Mouse (Mus musculus): ENCODE measurements around the gene Ctsr. TPM values are rescaled to one million over a fixed set of nuclear protein-coding genes. Genes with fewer than 3 reads are reported as not detected.
"Not testable (repeated sequence)": the region's sequence is repeated elsewhere in the genome, so short reads cannot be mapped to it uniquely, and the experiment has no call there.

Gene Ctsr
- polyA plus RNA-seq (2014; fragmentation: Nextera tagmentation; extraction: Ambion mirVana) = not detected in 2 replicates

- DNase-seq (ENCODE audit: low spot score) = no peak
- H3K27me3 ChIP-seq (ENCODE audit: control insufficient read depth, insufficient read depth, low read length) = no peaks in the 10 kb centered on the region
- no peak within 1 kb of the TSS for H3K4me2 ChIP-seq (ENCODE audit: low read depth, low read length)
- no peak for ATAC-seq (replicated peaks; ENCODE audit: insufficient number of reproducible peaks, low FRiP score, low TSS enrichment, low read depth)
- H3K36me3 ChIP-seq (replicated peaks; ENCODE audit: control insufficient read depth, insufficient read depth, low read depth, low read length) = no peaks in the 10 kb centered on the region
- H3K4me1 ChIP-seq (ENCODE audit: control insufficient read depth, insufficient read depth, low read length) = no peaks in the 10 kb centered on the region
- H3K9me3 ChIP-seq (replicated peaks; ENCODE audit: control insufficient read depth, low read length) = no peaks in the 10 kb centered on the region; the same call in 1 of the 2 replicates
- H3K9ac ChIP-seq (replicated peaks; ENCODE audit: low read length) = no peak within 1 kb of the TSS
- 81% methylated on average over 1 of the region's 1 CpGs for WGBS
- H3K4me3 ChIP-seq (ENCODE audit: low read depth, low read length) = no peak within 1 kb of the TSS
- H3K27ac ChIP-seq (replicated peaks; ENCODE audit: low read depth, low read length) = no peak within 1 kb of the TSS
Measured at GRCm38 (mm10) chr13:61164156-61164555, at the start of gene Ctsr. Gene Ctsr, minus strand, starts transcription at chr13:61164256.

DNA sequence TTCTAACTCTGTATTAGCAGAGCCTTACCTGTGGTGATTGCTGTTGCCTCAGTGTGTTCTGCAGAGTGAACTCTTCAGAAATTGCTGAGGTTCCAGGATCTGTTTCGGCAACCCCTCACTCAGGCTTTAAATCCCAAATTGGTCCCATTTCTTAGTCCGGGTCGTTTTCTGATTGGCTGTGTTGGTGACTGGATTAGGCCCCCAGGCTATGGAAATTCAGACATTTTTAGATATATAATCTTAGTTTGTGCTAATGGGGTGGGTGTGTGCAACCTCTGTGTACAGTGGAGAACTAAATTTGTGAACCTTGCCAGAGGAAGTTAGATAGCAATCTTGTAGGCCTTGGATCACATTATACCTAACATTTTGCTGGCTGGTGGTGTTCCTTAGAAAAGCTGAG lies 39.3 kb upstream of the Ctsr start, which contains the start of gene Cts6:
Gene Cts6, minus strand, starts transcription at position 101 of the 400 bp plus-strand sequence.
- H3K4me1 ChIP-seq (ENCODE audit: control insufficient read depth, insufficient read depth, low read length) = no peaks in the 10 kb centered on the region
- H3K4me3 ChIP-seq (ENCODE audit: low read depth, low read length) = no peak within 1 kb of the TSS
- ATAC-seq (replicated peaks; ENCODE audit: insufficient number of reproducible peaks, low FRiP score, low TSS enrichment, low read depth) (no peak), DNase-seq (ENCODE audit: low spot score) (no peak)
- no peak within 1 kb of the TSS for H3K4me2 ChIP-seq (ENCODE audit: low read depth, low read length)
- H3K9ac ChIP-seq (replicated peaks; ENCODE audit: low read length) = no peak within 1 kb of the TSS
- H3K36me3 ChIP-seq (replicated peaks; ENCODE audit: control insufficient read depth, insufficient read depth, low read depth, low read length) = no peaks in the 10 kb centered on the region
- peaks cover 3% of the 10 kb centered on the region; the same call in 1 of the 2 replicates for H3K9me3 ChIP-seq (replicated peaks; ENCODE audit: control insufficient read depth, low read length)
- 88% methylated on average over 3 of the region's 3 CpGs for WGBS
- H3K27ac ChIP-seq (replicated peaks; ENCODE audit: low read depth, low read length) = no peak within 1 kb of the TSS
- H3K27me3 ChIP-seq (ENCODE audit: control insufficient read depth, insufficient read depth, low read length) = no peaks in the 10 kb centered on the region

DNA sequence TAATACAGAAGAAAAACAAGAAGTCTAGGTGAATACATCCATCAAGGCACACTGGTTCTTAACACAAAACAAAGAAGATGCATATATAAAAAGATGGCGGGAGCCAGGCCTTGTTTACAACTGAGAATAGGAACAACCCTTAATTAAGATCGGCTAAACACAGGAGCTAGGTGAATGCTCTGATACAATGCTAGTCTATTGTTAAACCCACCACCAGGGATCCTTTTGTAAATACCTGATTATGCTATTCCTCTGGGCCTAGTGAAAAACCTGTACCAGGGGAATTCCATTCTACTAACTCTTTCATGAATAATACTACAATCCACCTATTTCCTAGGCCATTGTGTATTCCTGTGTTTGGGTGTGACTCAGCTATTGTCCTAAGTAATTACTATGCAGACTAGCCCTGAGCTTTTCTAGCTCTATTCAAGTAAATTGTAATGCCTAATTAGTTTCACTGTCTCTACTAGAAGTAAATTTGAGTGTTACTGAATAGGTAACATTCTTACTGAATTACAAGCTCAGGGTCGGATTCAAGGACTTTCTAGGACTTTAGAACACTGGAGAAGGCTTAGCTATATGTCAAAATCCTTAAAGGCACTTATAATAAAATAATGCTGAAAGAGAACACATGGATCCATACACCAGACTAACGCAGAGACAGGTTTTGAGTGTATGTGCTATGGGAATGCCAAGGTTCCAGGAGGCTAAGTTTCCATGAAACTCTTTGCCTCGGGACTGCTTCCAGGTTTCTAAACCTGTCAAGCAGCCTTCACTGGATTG lies 21.3 kb upstream of the Ctsr start:
- H3K4me1 ChIP-seq (ENCODE audit: control insufficient read depth, insufficient read depth, low read length); DNase-seq (ENCODE audit: low spot score); H3K36me3 ChIP-seq (replicated peaks; ENCODE audit: control insufficient read depth, insufficient read depth, low read depth, low read length); H3K4me3 ChIP-seq (ENCODE audit: low read depth, low read length); H3K9me3 ChIP-seq (replicated peaks; ENCODE audit: control insufficient read depth, low read length); H3K4me2 ChIP-seq (ENCODE audit: low read depth, low read length); H3K27me3 ChIP-seq (ENCODE audit: control insufficient read depth, insufficient read depth, low read length); H3K27ac ChIP-seq (replicated peaks; ENCODE audit: low read depth, low read length); ATAC-seq (replicated peaks; ENCODE audit: insufficient number of reproducible peaks, low FRiP score, low TSS enrichment, low read depth); H3K9ac ChIP-seq (replicated peaks; ENCODE audit: low read length): not testable (repeated sequence)
- WGBS = 78% methylated on average over 5 of the region's 5 CpGs

- DNase-seq (ENCODE audit: low spot score) (no peak), ATAC-seq (replicated peaks; ENCODE audit: insufficient number of reproducible peaks, low FRiP score, low TSS enrichment, low read depth) (no peak)
- no peak overlapping the region for H3K4me3 ChIP-seq (ENCODE audit: low read depth, low read length)
- no peak overlapping the region for H3K9ac ChIP-seq (replicated peaks; ENCODE audit: low read length)
- H3K36me3 ChIP-seq (replicated peaks; ENCODE audit: control insufficient read depth, insufficient read depth, low read depth, low read length) = no peaks in the 10 kb centered on the region
- no peaks in the 10 kb centered on the region for H3K27me3 ChIP-seq (ENCODE audit: control insufficient read depth, insufficient read depth, low read length)
- no peaks in the 10 kb centered on the region; the same call in 1 of the 2 replicates for H3K9me3 ChIP-seq (replicated peaks; ENCODE audit: control insufficient read depth, low read length)
- no peak overlapping the region for H3K27ac ChIP-seq (replicated peaks; ENCODE audit: low read depth, low read length)
- 82% methylated on average over 4 of the region's 4 CpGs for WGBS
- H3K4me1 ChIP-seq (ENCODE audit: control insufficient read depth, insufficient read depth, low read length) = no peaks in the 10 kb centered on the region
- no peak overlapping the region for H3K4me2 ChIP-seq (ENCODE audit: low read depth, low read length)
Measured at GRCm38 (mm10) chr13:61164622-61165021, 566 bp upstream of the Ctsr start.

Other genes starting within 250 kb of the Ctsr start
- gene Gm49393, start 228.7 kb downstream of the Ctsr start, polyA plus RNA-seq (2014; fragmentation: Nextera tagmentation; extraction: Ambion mirVana) = not detected in 2 replicates
- 1.2 and 2.1 TPM in 2 replicates for gene Gm49391, start 227.7 kb downstream of the Ctsr start, polyA plus RNA-seq (2014; fragmentation: Nextera tagmentation; extraction: Ambion mirVana)
- 14.1 and 15.5 TPM in 2 replicates for gene Ctla2a, start 227.6 kb downstream of the Ctsr start, polyA plus RNA-seq (2014; fragmentation: Nextera tagmentation; extraction: Ambion mirVana)
- gene Tpbpa, start 222.3 kb downstream of the Ctsr start, polyA plus RNA-seq (2014; fragmentation: Nextera tagmentation; extraction: Ambion mirVana) = not detected in 2 replicates
- not detected in 2 replicates for gene Ctsj, start 158.3 kb downstream of the Ctsr start, polyA plus RNA-seq (2014; fragmentation: Nextera tagmentation; extraction: Ambion mirVana)
- gene Ctsq, start 123.6 kb downstream of the Ctsr start, polyA plus RNA-seq (2014; fragmentation: Nextera tagmentation; extraction: Ambion mirVana) = not detected in 2 replicates
- not detected in 2 replicates for gene Cts6, start 39.2 kb upstream of the Ctsr start, polyA plus RNA-seq (2014; fragmentation: Nextera tagmentation; extraction: Ambion mirVana)
- not detected in 2 replicates for gene Cts8, start 91.1 kb upstream of the Ctsr start, polyA plus RNA-seq (2014; fragmentation: Nextera tagmentation; extraction: Ambion mirVana)
- not detected in 2 replicates for gene Gm49398, start 124.6 kb upstream of the Ctsr start, polyA plus RNA-seq (2014; fragmentation: Nextera tagmentation; extraction: Ambion mirVana)
- not detected in 2 replicates for gene Cts7, start 193.9 kb upstream of the Ctsr start, polyA plus RNA-seq (2014; fragmentation: Nextera tagmentation; extraction: Ambion mirVana)